Mouse (Mus musculus): ENCODE results near the gene Tbl1xr1. TPM values are rescaled to one million over a fixed set of nuclear protein-coding genes. Genes with fewer than 3 reads are reported as not detected.

Tbl1xr1 gene
- polyA plus RNA-seq, 1 experiment from 2014 or later = 20.7 TPM

GRCm38 (mm10) chr3:22131277-22131676 lies 54.8 kb downstream of the Tbl1xr1 start:
- 86% methylated on average over 2 of the region's 2 CpGs for WGBS
- no peak overlapping the region for H3K4me2 ChIP-seq
- no peak for ATAC-seq (ENCODE audit: low read depth)

DNA sequence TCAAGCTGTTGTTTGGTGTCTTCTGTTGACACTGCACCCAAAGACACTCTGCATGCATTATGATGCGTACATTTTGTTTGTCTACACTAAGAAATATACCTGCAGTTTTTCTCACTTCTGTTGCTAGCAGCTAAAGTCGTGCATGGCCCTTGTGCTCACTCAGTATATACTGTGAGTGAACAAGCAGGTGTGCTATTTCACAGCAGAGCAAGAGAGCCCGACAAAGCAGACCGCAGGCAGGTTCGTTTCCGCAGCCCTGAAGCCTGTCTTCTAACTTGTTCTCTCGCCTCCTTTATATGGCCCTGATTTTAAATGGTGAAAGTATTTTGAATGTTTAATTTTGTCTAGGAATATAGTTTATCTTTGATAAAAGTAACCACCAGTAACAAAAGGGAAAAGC lies 57.2 kb downstream of the Tbl1xr1 start:
- 93% methylated on average over 7 of the region's 7 CpGs for WGBS
- H3K27ac ChIP-seq (replicated peaks) = no peak overlapping the region
- H3K9me3 ChIP-seq = no peaks in the 10 kb centered on the region
- no peak overlapping the region for H3K4me3 ChIP-seq
- no peak for ATAC-seq (ENCODE audit: low read depth)
- no peak overlapping the region for H3K4me2 ChIP-seq
- no peak overlapping the region for H3K9ac ChIP-seq
- no peaks in the 10 kb centered on the region for H3K36me3 ChIP-seq
- no peaks in the 10 kb centered on the region; the same call in 1 of the 2 replicates for H3K4me1 ChIP-seq (replicated peaks)
- H3K27me3 ChIP-seq = no peaks in the 10 kb centered on the region

More at GRCm38 (mm10) chr3:22131277-22131676, 54.8 kb downstream of the Tbl1xr1 start:
- Histone ChIP-seq H3K9ac (no peak overlapping the region), H3K4me3 (no peak overlapping the region), H3K9me3 (no peaks in the 10 kb centered on the region; the same call in 1 of the 2 replicates), H3K27ac (replicated peaks) (no peak overlapping the region), H3K36me3 (no peaks in the 10 kb centered on the region; the same call in 1 of the 2 replicates), H3K27me3 (no peaks in the 10 kb centered on the region), H3K4me1 (replicated peaks) (no peaks in the 10 kb centered on the region; the same call in 1 of the 2 replicates)

- Histone ChIP-seq H3K27ac (replicated peaks) (no peak overlapping the region), H3K4me2 (no peak overlapping the region), H3K36me3 (no peaks in the 10 kb centered on the region), H3K27me3 (no peaks in the 10 kb centered on the region), H3K4me1 (replicated peaks) (peaks cover 13% of the 10 kb centered on the region), H3K4me3 (no peak overlapping the region), H3K9ac (no peak overlapping the region), H3K9me3 (no peaks in the 10 kb centered on the region)
- ATAC-seq (ENCODE audit: low read depth) = no peak
- WGBS = 92% methylated on average over 9 of the region's 9 CpGs
These were observed 61.5 kb downstream of the Tbl1xr1 start for GRCm38 (mm10) chr3:22137793-22138579.

- WGBS = 79% methylated on average over 2 of the region's 2 CpGs
- Histone ChIP-seq H3K4me3 (no peak overlapping the region), H3K4me1 (replicated peaks) (peaks cover 13% of the 10 kb centered on the region), H3K27ac (replicated peaks) (no peak overlapping the region), H3K27me3 (no peaks in the 10 kb centered on the region), H3K9me3 (no peaks in the 10 kb centered on the region), H3K9ac (no peak overlapping the region), H3K36me3 (no peaks in the 10 kb centered on the region), H3K4me2 (no peak overlapping the region)
- no peak for ATAC-seq (ENCODE audit: low read depth)
These were observed 62.2 kb downstream of the Tbl1xr1 start for GRCm38 (mm10) chr3:22138580-22139099.

DNA sequence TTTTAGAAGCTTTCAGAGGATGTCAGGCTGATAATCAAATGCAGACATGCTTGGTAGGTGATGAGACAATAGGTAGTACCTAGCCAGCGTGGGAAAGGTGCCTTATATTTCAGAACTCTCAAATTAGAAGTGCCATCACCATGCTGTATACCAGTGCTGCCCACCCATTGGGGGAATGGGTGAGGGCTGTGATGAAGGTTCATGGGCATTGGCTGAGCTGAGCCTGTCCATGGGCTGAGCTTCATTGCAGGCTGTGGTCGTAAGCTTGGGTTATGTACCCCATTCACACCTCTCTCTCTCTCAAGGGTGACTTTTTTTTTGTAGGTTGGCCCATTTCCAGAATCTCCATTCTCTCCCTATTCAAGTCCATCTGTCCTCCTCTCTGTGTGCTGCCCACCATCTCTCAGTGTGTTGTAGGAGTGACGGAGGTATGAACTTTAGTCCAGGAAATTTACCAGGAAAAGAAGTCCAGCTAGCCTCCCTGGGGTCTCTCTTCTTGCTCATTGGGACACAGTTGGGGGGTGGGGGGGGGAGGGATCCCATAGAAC lies 63.7 kb downstream of the Tbl1xr1 start:
- Histone ChIP-seq H3K36me3 (no peaks in the 10 kb centered on the region), H3K9me3 (no peaks in the 10 kb centered on the region), H3K27ac (replicated peaks) (no peak overlapping the region), H3K4me3 (no peak overlapping the region), H3K9ac (no peak overlapping the region), H3K27me3 (no peaks in the 10 kb centered on the region), H3K4me1 (replicated peaks) (peaks cover 13% of the 10 kb centered on the region), H3K4me2 (no peak overlapping the region)
- no peak for ATAC-seq (ENCODE audit: low read depth)
- 53% methylated on average over 3 of the region's 3 CpGs for WGBS

- H3K36me3 ChIP-seq = no peaks in the 10 kb centered on the region
- no peak overlapping the region for H3K27ac ChIP-seq (replicated peaks)
- H3K4me3 ChIP-seq = no peak overlapping the region
- H3K9me3 ChIP-seq = no peaks in the 10 kb centered on the region
- 92% methylated on average over 6 of the region's 6 CpGs for WGBS
- H3K4me2 ChIP-seq = no peak overlapping the region
- no peak for ATAC-seq (ENCODE audit: low read depth)
- H3K27me3 ChIP-seq = no peaks in the 10 kb centered on the region
- peaks cover 13% of the 10 kb centered on the region for H3K4me1 ChIP-seq (replicated peaks)
- H3K9ac ChIP-seq = no peak overlapping the region
These were observed 65.7 kb downstream of the Tbl1xr1 start for GRCm38 (mm10) chr3:22141984-22142719.

DNA sequence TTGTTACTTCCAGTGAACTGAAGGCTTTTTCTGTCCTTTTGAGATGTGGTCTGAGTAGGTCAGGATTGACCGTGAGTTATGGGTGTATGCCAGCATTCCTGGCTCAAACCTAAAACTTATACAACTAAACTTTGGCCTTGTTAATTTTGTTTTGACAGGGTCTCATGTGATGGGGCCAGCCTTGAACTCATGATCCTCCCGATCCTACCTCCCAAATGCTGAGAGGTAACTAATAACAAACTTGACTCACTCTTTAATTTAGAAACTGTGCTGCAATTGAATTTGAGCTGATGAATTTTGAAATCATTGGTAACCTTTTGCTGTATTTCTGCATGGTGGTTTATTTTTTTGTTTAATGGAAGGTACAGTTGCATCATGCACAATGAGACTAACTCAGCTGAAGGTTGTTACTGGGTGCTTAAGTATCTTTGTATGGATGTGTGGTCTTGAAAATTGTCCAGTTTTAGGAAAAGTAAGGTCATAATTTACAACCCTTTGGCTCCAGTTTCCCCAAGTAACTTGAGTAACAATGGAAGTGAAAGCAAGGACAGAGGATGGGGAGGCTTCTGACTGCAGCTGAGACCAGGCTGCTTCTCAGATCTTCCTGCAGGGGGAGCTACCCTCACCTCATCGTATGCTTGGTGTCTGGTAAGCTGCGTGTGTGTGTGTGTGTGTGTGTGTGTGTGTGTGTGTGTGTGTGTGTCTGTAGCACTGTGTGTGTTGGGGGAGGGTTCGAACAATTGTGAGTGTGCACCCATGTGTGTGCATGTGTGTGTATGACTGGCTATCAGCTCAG lies 66.6 kb downstream of the Tbl1xr1 start:
- H3K27ac ChIP-seq (replicated peaks) = no peak overlapping the region
- H3K27me3 ChIP-seq = no peaks in the 10 kb centered on the region
- no peaks in the 10 kb centered on the region for H3K36me3 ChIP-seq
- no peak overlapping the region for H3K4me3 ChIP-seq
- H3K4me1 ChIP-seq (replicated peaks) = peaks cover 13% of the 10 kb centered on the region
- no peaks in the 10 kb centered on the region for H3K9me3 ChIP-seq
- no peak overlapping the region for H3K4me2 ChIP-seq
- 76% methylated on average over 5 of the region's 5 CpGs for WGBS
- no peak overlapping the region for H3K9ac ChIP-seq
- ATAC-seq (ENCODE audit: low read depth) = no peak

- 95% methylated on average over 2 of the region's 2 CpGs for WGBS
- H3K4me1 ChIP-seq (replicated peaks) = peaks cover 13% of the 10 kb centered on the region
- no peaks in the 10 kb centered on the region for H3K27me3 ChIP-seq
- no peak overlapping the region for H3K9ac ChIP-seq
- no peak overlapping the region for H3K4me2 ChIP-seq
- no peak for ATAC-seq (ENCODE audit: low read depth)
- 0 out of 2 replicates have a peak, but pooled peaks cover 2% of the 10 kb centered on the region for H3K36me3 ChIP-seq
- no peak overlapping the region for H3K4me3 ChIP-seq
- H3K9me3 ChIP-seq = no peaks in the 10 kb centered on the region
- H3K27ac ChIP-seq (replicated peaks) = no peak overlapping the region
These were observed 67.8 kb downstream of the Tbl1xr1 start for GRCm38 (mm10) chr3:22144255-22144654.

DNA sequence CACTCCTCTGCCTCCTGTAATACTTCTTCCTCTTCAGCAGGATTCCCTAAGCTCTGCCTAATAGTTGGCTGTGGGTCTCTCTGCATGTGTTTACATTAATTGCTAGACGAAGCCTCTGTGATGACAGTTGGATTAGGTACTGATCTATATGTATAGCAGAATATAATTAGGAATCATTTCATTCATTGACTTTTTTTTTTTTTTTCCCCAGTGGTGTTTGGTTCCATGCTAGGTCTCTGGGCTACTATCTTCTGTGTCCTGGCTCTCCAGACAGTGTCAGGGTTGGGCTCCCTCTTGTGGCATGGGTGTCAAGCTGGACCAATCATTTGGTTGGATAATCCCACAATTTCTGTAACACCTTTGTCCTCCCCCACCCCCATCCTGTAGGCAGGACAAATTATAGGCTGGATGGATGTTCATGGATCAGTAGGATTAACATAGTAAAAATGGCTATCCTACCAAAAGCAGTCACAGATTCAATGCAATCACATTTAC lies 71.0 kb downstream of the Tbl1xr1 start:
- no peak overlapping the region for H3K27ac ChIP-seq (replicated peaks)
- H3K9ac ChIP-seq = no peak overlapping the region
- H3K4me2 ChIP-seq = no peak overlapping the region
- H3K9me3 ChIP-seq = no peaks in the 10 kb centered on the region
- no peak for ATAC-seq (ENCODE audit: low read depth)
- H3K4me1 ChIP-seq (replicated peaks) = no peaks in the 10 kb centered on the region
- 64% methylated on average over 1 of the region's 1 CpGs for WGBS
- 0 out of 2 replicates have a peak, but pooled peaks cover 7% of the 10 kb centered on the region for H3K36me3 ChIP-seq
- no peak overlapping the region for H3K4me3 ChIP-seq
- H3K27me3 ChIP-seq = no peaks in the 10 kb centered on the region

DNA sequence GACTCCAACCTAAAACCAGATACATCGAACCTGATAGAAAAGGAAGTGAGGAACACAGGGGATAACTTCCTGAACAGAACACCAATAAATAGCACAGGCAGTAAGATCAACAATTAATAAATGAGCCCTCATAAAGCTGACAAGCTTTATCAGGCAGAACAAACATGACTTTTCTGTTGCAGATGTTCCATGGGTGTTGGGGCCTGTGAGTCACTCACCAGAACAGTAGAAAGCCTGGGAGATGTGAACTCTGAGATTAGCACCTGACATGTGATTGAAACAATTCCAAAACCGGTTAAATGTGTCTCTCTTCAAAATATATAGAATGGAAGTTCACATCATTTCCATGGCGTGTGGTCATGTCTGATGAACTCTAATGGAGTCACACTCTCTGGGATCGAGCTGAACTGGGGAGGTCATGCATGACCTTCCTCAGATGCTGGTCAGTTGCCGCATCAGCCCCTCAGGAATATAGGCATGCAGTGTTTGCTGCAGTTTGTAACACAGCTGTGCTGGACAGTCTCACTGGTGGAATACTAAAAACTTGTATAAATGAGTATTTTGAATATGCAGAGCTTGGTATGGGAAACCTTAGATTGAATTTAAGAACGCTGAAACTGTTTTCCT lies 72.0 kb downstream of the Tbl1xr1 start:
- no peak overlapping the region for H3K4me2 ChIP-seq
- no peaks in the 10 kb centered on the region for H3K27me3 ChIP-seq
- H3K36me3 ChIP-seq = 0 out of 2 replicates have a peak, but pooled peaks cover 7% of the 10 kb centered on the region
- WGBS = 87% methylated on average over 6 of the region's 6 CpGs
- H3K4me1 ChIP-seq (replicated peaks) = no peaks in the 10 kb centered on the region
- no peak overlapping the region for H3K4me3 ChIP-seq
- H3K9me3 ChIP-seq = no peaks in the 10 kb centered on the region
- ATAC-seq (ENCODE audit: low read depth) = no peak
- no peak overlapping the region for H3K27ac ChIP-seq (replicated peaks)
- no peak overlapping the region for H3K9ac ChIP-seq

GRCm38 (mm10) chr3:22150872-22151530 lies 74.5 kb downstream of the Tbl1xr1 start:
- no peak for ATAC-seq (ENCODE audit: low read depth)
- Histone ChIP-seq H3K4me1 (replicated peaks) (no peaks in the 10 kb centered on the region), H3K36me3 (0 out of 2 replicates have a peak, but pooled peaks cover 7% of the 10 kb centered on the region), H3K27ac (replicated peaks) (no peak overlapping the region), H3K4me3 (no peak overlapping the region), H3K27me3 (no peaks in the 10 kb centered on the region), H3K4me2 (no peak overlapping the region), H3K9me3 (no peaks in the 10 kb centered on the region), H3K9ac (no peak overlapping the region)
- 90% methylated on average over 5 of the region's 5 CpGs for WGBS
